Mouse (Mus musculus): ENCODE measurements around the gene Gas7. TPM values are rescaled to one million over a fixed set of nuclear protein-coding genes. Genes with fewer than 3 reads are reported as not detected.

The Gas7 gene
- polyA plus RNA-seq (2015; fragmentation: Nextera tagmentation; extraction: Ambion mirVana) = 75.1 TPM in 2 replicates

DNA sequence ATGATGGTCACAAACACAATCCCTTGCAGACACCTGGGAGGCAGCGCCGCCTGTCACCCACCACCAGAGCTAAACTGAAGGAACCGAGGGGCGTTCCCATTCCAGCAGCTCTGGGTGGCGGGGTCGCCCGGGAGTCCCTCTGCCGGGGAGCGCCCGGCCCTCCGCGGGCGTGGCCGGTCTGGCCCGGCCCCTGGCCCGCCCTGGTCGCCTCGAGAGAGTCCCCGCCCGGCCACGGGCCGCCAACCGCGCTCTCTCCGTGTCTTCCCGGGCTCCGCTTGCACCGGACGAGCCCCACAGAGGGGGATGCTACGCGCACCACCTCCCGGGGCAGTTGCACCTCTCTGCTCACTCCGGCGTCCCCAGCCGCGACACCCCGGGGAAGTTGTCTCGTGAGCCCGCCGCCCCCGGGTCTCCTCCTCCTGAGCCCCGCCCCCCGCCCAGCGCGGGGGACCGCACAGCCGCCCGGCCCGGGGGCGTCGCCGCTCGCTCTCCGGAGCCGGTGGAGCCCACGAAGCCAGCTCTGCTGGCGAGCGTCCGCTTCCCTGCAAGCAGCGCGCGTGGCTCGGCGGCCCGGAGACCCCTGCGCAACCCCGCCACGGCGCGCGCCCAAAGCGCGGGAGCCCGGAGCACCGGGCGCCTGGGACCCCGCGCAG lies at the start of gene Gas7:
Gene Gas7, plus strand, starts transcription at position 564 of the 653 bp plus-strand sequence.
- under 1% methylated on average over 75 of the region's 78 CpGs for WGBS
- Histone ChIP-seq H3K27me3 (replicated peaks; ENCODE audit: control insufficient read depth, insufficient read depth, low read length) (0 out of 2 replicates have a peak, but pooled peaks cover 2% of the 10 kb centered on the region), H3K4me1 (replicated peaks; ENCODE audit: control insufficient read depth, insufficient read depth, low read length) (peaks cover 6% of the 10 kb centered on the region; the same call in 1 of the 2 replicates), H3K36me3 (ENCODE audit: control insufficient read depth, insufficient read depth) (no peaks in the 10 kb centered on the region), H3K9ac (replicated peaks; ENCODE audit: low read depth, low read length) (peak within 1 kb of the TSS; percentile 66), H3K27ac (ENCODE audit: low read length) (no peak within 1 kb of the TSS), H3K4me2 (ENCODE audit: low read length) (peak within 1 kb of the TSS; percentile 95), H3K9me3 (ENCODE audit: control insufficient read depth, low read length) (no peaks in the 10 kb centered on the region), H3K4me3 (replicated peaks; ENCODE audit: low read length) (peak within 1 kb of the TSS; percentile 61)
- ATAC-seq = peak; percentile 78

GRCm38 (mm10) chr11:67414346-67414940 lies 40.8 kb upstream of the Gas7 start:
- Histone ChIP-seq H3K9me3 (ENCODE audit: control insufficient read depth, low read length) (no peaks in the 10 kb centered on the region), H3K9ac (replicated peaks; ENCODE audit: low read depth, low read length) (no peak overlapping the region), H3K4me2 (ENCODE audit: low read length) (no peak overlapping the region), H3K27ac (ENCODE audit: low read length) (no peak overlapping the region), H3K4me3 (replicated peaks; ENCODE audit: low read length) (no peak overlapping the region), H3K27me3 (replicated peaks; ENCODE audit: control insufficient read depth, insufficient read depth, low read length) (no peaks in the 10 kb centered on the region), H3K4me1 (replicated peaks; ENCODE audit: control insufficient read depth, insufficient read depth, low read length) (no peaks in the 10 kb centered on the region), H3K36me3 (ENCODE audit: control insufficient read depth, insufficient read depth) (no peaks in the 10 kb centered on the region)
- WGBS = 64% methylated on average over 6 of the region's 6 CpGs
- ATAC-seq = no peak

GRCm38 (mm10) chr11:67423575-67423974 lies 31.7 kb upstream of the Gas7 start:
- ATAC-seq = no peak

DNA sequence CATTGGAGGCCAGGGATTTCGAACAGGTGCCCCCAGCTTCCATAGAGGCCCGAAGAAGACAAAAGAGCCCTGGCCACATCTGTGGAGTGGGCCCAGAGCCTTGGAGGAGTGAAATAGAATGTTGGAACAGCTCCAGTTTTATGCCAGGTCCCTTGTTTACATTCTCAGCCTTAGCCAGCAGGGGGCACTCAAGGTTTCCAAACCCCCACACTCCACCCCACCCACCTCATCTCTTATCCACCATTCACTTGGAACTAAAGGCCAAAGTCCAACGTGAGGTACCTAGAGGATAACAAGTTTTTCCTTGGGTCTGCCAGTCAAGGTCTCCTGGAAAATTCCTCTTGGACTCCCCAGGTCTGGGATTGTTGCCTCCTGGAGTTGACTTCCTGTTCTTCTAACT lies 27.0 kb upstream of the Gas7 start:
- no peaks in the 10 kb centered on the region for H3K27me3 ChIP-seq (replicated peaks; ENCODE audit: control insufficient read depth, insufficient read depth, low read length)
- no peak overlapping the region for H3K4me3 ChIP-seq (replicated peaks; ENCODE audit: low read length)
- no peak for ATAC-seq
- 0 out of 2 replicates have a peak, but pooled peaks cover 4% of the 10 kb centered on the region for H3K4me1 ChIP-seq (replicated peaks; ENCODE audit: control insufficient read depth, insufficient read depth, low read length)
- H3K9ac ChIP-seq (replicated peaks; ENCODE audit: low read depth, low read length) = no peak overlapping the region
- H3K36me3 ChIP-seq (ENCODE audit: control insufficient read depth, insufficient read depth) = no peaks in the 10 kb centered on the region
- no peak overlapping the region for H3K4me2 ChIP-seq (ENCODE audit: low read length)
- H3K27ac ChIP-seq (ENCODE audit: low read length) = no peak overlapping the region
- 20% methylated on average over 3 of the region's 3 CpGs for WGBS
- H3K9me3 ChIP-seq (ENCODE audit: control insufficient read depth, low read length) = no peaks in the 10 kb centered on the region

More at GRCm38 (mm10) chr11:67423575-67423974, 31.7 kb upstream of the Gas7 start:
- no peak overlapping the region for H3K4me3 ChIP-seq (replicated peaks; ENCODE audit: low read length)
- no peak overlapping the region for H3K4me2 ChIP-seq (ENCODE audit: low read length)
- WGBS = 72% methylated on average over 13 of the region's 13 CpGs
- H3K36me3 ChIP-seq (ENCODE audit: control insufficient read depth, insufficient read depth) = no peaks in the 10 kb centered on the region
- no peaks in the 10 kb centered on the region for H3K9me3 ChIP-seq (ENCODE audit: control insufficient read depth, low read length)
- H3K4me1 ChIP-seq (replicated peaks; ENCODE audit: control insufficient read depth, insufficient read depth, low read length) = no peaks in the 10 kb centered on the region
- no peak overlapping the region for H3K9ac ChIP-seq (replicated peaks; ENCODE audit: low read depth, low read length)
- H3K27me3 ChIP-seq (replicated peaks; ENCODE audit: control insufficient read depth, insufficient read depth, low read length) = no peaks in the 10 kb centered on the region
- H3K27ac ChIP-seq (ENCODE audit: low read length) = no peak overlapping the region

- H3K27me3 ChIP-seq (replicated peaks; ENCODE audit: control insufficient read depth, insufficient read depth, low read length) = no peaks in the 10 kb centered on the region
- no peak overlapping the region for H3K4me2 ChIP-seq (ENCODE audit: low read length)
- H3K9ac ChIP-seq (replicated peaks; ENCODE audit: low read depth, low read length) = no peak overlapping the region
- WGBS = 80% methylated on average over 1 of the region's 1 CpGs
- H3K36me3 ChIP-seq (ENCODE audit: control insufficient read depth, insufficient read depth) = no peaks in the 10 kb centered on the region
- no peak for ATAC-seq
- no peak overlapping the region for H3K27ac ChIP-seq (ENCODE audit: low read length)
- H3K9me3 ChIP-seq (ENCODE audit: control insufficient read depth, low read length) = no peaks in the 10 kb centered on the region
- no peak overlapping the region for H3K4me3 ChIP-seq (replicated peaks; ENCODE audit: low read length)
- 0 out of 2 replicates have a peak, but pooled peaks cover 4% of the 10 kb centered on the region for H3K4me1 ChIP-seq (replicated peaks; ENCODE audit: control insufficient read depth, insufficient read depth, low read length)
Observed at GRCm38 (mm10) chr11:67429836-67430235, 25.4 kb upstream of the Gas7 start.

GRCm38 (mm10) chr11:67431116-67431645 lies 24.1 kb upstream of the Gas7 start:
- Histone ChIP-seq H3K4me1 (replicated peaks; ENCODE audit: control insufficient read depth, insufficient read depth, low read length) (0 out of 2 replicates have a peak, but pooled peaks cover 4% of the 10 kb centered on the region), H3K27me3 (replicated peaks; ENCODE audit: control insufficient read depth, insufficient read depth, low read length) (no peaks in the 10 kb centered on the region), H3K9me3 (ENCODE audit: control insufficient read depth, low read length) (no peaks in the 10 kb centered on the region), H3K27ac (ENCODE audit: low read length) (no peak overlapping the region), H3K4me2 (ENCODE audit: low read length) (peak overlapping the region; percentile 4), H3K36me3 (ENCODE audit: control insufficient read depth, insufficient read depth) (no peaks in the 10 kb centered on the region), H3K4me3 (replicated peaks; ENCODE audit: low read length) (no peak overlapping the region), H3K9ac (replicated peaks; ENCODE audit: low read depth, low read length) (no peak overlapping the region)
- WGBS = 8% methylated on average over 14 of the region's 14 CpGs
- ATAC-seq = peak; percentile 52

- ATAC-seq = no peak
- no peak overlapping the region for H3K9ac ChIP-seq (replicated peaks; ENCODE audit: low read depth, low read length)
- H3K27ac ChIP-seq (ENCODE audit: low read length) = no peak overlapping the region
- no peak overlapping the region for H3K4me3 ChIP-seq (replicated peaks; ENCODE audit: low read length)
- 0 out of 2 replicates have a peak, but pooled peaks cover 4% of the 10 kb centered on the region for H3K4me1 ChIP-seq (replicated peaks; ENCODE audit: control insufficient read depth, insufficient read depth, low read length)
- H3K36me3 ChIP-seq (ENCODE audit: control insufficient read depth, insufficient read depth) = no peaks in the 10 kb centered on the region
- 74% methylated on average over 4 of the region's 4 CpGs for WGBS
- H3K27me3 ChIP-seq (replicated peaks; ENCODE audit: control insufficient read depth, insufficient read depth, low read length) = no peaks in the 10 kb centered on the region
- no peaks in the 10 kb centered on the region for H3K9me3 ChIP-seq (ENCODE audit: control insufficient read depth, low read length)
- H3K4me2 ChIP-seq (ENCODE audit: low read length) = no peak overlapping the region
Observed at GRCm38 (mm10) chr11:67431864-67432263, 23.4 kb upstream of the Gas7 start.

GRCm38 (mm10) chr11:67433763-67434162 lies 21.5 kb upstream of the Gas7 start:
- Histone ChIP-seq H3K36me3 (ENCODE audit: control insufficient read depth, insufficient read depth) (no peaks in the 10 kb centered on the region), H3K9ac (replicated peaks; ENCODE audit: low read depth, low read length) (no peak overlapping the region), H3K4me3 (replicated peaks; ENCODE audit: low read length) (no peak overlapping the region), H3K4me1 (replicated peaks; ENCODE audit: control insufficient read depth, insufficient read depth, low read length) (0 out of 2 replicates have a peak, but pooled peaks cover 4% of the 10 kb centered on the region), H3K9me3 (ENCODE audit: control insufficient read depth, low read length) (no peaks in the 10 kb centered on the region), H3K4me2 (ENCODE audit: low read length) (no peak overlapping the region), H3K27me3 (replicated peaks; ENCODE audit: control insufficient read depth, insufficient read depth, low read length) (no peaks in the 10 kb centered on the region), H3K27ac (ENCODE audit: low read length) (no peak overlapping the region)
- 85% methylated on average over 5 of the region's 5 CpGs for WGBS
- ATAC-seq = no peak

DNA sequence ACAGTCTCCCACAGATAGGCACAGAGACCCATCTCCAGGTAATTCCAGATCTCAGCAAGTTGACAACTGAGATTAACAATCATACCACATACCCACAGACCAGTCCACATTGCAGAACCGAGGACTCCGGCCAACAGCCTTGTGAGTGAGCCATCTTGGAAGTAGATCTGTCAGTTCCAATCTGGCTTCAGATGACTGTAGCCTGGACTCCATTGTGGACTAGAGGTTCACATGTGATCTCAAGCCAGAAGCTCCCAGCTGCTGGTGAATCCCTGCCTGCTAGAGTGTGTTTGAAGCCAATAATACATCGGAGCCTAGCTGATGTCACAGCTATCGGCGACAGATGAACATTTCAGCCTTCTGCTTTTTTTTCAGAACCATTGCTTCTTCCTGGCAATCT lies 16.5 kb upstream of the Gas7 start:
- Histone ChIP-seq H3K4me1 (replicated peaks; ENCODE audit: control insufficient read depth, insufficient read depth, low read length) (no peaks in the 10 kb centered on the region), H3K9me3 (ENCODE audit: control insufficient read depth, low read length) (no peaks in the 10 kb centered on the region), H3K36me3 (ENCODE audit: control insufficient read depth, insufficient read depth) (no peaks in the 10 kb centered on the region), H3K4me3 (replicated peaks; ENCODE audit: low read length) (no peak overlapping the region), H3K9ac (replicated peaks; ENCODE audit: low read depth, low read length) (no peak overlapping the region), H3K4me2 (ENCODE audit: low read length) (no peak overlapping the region), H3K27me3 (replicated peaks; ENCODE audit: control insufficient read depth, insufficient read depth, low read length) (no peaks in the 10 kb centered on the region), H3K27ac (ENCODE audit: low read length) (no peak overlapping the region)
- WGBS = 85% methylated on average over 5 of the region's 5 CpGs
- ATAC-seq = no peak
